Mouse (Mus musculus) Patski (cell line): ENCODE results near the gene Mtif2. TPM values are rescaled to one million over a fixed set of nuclear protein-coding genes. Genes with fewer than 3 reads are reported as not detected.

Experiments used
- ATAC-seq: fragments of 100-300 bp; one replicate; pipeline ENCODE4 v1.8.0; 2021
- CTCF ChIA-PET: fragments of 350-600 bp; sonication (Branson Sonifier 250); formaldehyde crosslinking; loops from one replicate; lab custom pipeline; 2022; ENCODE audit warnings: inconsistent platforms; lab: Charles Lee
- POLR2A ChIA-PET: fragments of 350-600 bp; sonication (Branson Sonifier 250); formaldehyde crosslinking; loops from one replicate; lab custom pipeline; 2022; ENCODE audit warnings: antibody characterized with exemption, inconsistent platforms; lab: Charles Lee
- DNase-seq: peaks from one replicate; pipeline ENCODE4 v3.0.0-alpha.2; 2011; ENCODE audit warnings: low read depth, low spot score
- H3K27me3 ChIP-seq: fragments of 371-371 bp; one replicate; pipeline ENCODE4 v1.5.1; 2021
- CTCF ChIP-seq: fragments of 100-300 bp; IDR thresholded peaks from one replicate; pipeline ENCODE4 v1.5.1; 2021
- in situ Hi-C: fragments of 300-500 bp; cut with MboI; formaldehyde crosslinking; loops from 3 replicates; pipeline ENCODE4 v1.11.1; 2018; ENCODE audit warnings: low pct_unique_long_range_greater_than_20kb, mixed read lengths
- polyA plus RNA-seq: library from polyadenylated mRNA; unstranded; gene quantifications from one replicate; pipeline ENCODE4 v1.2.3, GENCODE M21; 2021

The Mtif2 gene
- polyA plus RNA-seq, 1 experiment from 2014 or later: 31.2 TPM

DNA sequence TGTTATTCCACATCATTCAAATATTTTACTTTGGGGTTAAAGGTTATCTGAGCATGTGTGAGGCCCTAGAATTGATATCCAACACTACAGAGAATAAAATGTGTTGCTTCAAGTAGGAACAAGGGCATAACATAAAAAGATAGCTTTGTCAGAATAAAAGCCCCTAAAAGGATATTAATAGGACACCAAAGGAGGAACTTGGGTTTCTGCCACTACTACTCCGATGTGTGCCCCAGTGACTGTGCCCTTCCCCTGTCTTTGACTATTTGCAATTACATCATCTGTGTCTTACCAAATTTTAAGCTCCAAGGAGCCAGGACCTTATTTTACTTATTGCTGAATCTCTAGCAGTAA lies 23.2 kb downstream of the Mtif2 start:
- ChIA-PET CTCF (interaction anchor here (0.7 to 1.4 kb wide), 4 partner anchors 15 to 138 kb away, joined by 3 to 4 read pairs (median 4); no protein-coding TSS in a partner anchor), POLR2A (no interaction called here)
- in situ Hi-C loops: loop anchor here (5.0 kb wide), 1 partner anchor 143 kb away; the partner anchor contains the start of gene Rtn4
- no peaks in the 10 kb centered on the region for H3K27me3 ChIP-seq
- no peak for DNase-seq
- TF ChIP-seq CTCF: no peak
- no peak for ATAC-seq

DNA sequence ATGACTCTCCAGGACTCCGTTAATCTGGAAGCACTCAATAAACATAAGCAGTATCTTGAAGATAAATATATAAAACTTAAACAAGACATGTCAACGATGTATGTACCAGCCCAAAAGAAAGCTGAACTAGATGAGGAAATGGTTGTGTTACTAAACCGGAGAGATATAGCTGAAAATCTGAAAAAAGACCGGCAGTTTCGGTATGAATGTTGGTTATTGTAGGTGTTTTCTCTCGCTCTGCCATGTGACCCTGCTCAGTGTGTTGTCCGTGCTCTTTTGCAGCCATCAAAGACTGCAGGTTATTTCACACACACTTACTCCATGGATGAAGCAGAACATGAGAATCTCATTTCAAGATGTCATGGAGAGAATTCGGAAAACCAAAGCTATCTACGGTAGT lies 34.2 kb downstream of the Mtif2 start:
- no peak for TF ChIP-seq CTCF

DNA sequence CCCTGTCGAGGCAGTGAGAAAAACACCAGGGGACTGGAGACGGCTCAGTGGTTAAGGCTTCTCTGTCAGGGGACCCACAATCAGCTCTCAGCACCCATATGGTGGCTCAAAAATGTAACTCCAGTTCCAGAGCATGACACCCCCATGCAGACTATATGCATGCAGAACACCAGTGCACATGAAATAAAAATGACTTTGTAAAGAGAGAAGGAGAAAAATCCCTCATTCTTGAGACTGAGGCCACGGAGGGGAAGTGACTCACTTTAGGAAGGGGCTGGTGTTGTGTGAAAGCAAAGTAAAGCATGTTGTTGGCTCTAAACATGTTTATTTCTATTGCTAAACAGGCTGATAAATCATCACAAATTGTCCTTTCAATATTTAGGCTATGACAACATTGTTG lies 34.8 kb downstream of the Mtif2 start:
- in situ Hi-C loops: no loop called here

More for the DNA sequence above, 34.2 kb downstream of the Mtif2 start:
- ChIA-PET CTCF (interaction anchor here (0.9 to 1.9 kb wide), 4 partner anchors 9 to 35 kb away, joined by 3 to 7 read pairs (median 4); no protein-coding TSS in a partner anchor), POLR2A (no interaction called here)
- H3K27me3 ChIP-seq: peaks cover 6% of the 10 kb centered on the region
- in situ Hi-C loops: no loop called here
- ATAC-seq: no peak
- DNase-seq: no peak

DNA sequence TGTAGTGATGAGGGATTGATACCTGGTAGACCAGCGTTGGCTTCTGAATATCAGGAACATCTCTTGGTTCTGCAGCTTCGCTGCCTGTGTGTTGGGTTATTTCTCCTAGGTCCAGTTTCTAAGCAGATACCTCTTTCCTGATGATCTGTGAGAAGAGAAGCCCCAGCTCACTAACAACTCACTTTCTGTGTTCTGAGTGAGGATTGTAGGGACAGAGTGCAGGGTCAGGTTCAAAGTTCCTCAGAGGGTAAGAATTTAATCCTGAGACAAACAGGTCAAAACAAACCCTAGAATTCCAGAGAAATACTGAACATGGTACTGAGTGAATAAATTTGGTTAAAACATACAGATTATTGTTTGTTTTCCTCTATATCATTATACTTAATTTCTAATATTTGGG lies 37.2 kb downstream of the Mtif2 start:
- in situ Hi-C loops: no loop called here
- ChIA-PET CTCF (no interaction called here), POLR2A (interaction anchor here (0.6 kb wide), 1 partner anchor 19 kb away, joined by 3 read pairs; no protein-coding TSS in a partner anchor)
- ATAC-seq (no peak), DNase-seq (no peak)
- no peak for TF ChIP-seq CTCF
- peaks cover 6% of the 10 kb centered on the region for H3K27me3 ChIP-seq

More for the DNA sequence above, 34.8 kb downstream of the Mtif2 start:
- H3K27me3 ChIP-seq: peaks cover 6% of the 10 kb centered on the region
- DNase-seq (no peak), ATAC-seq (no peak)
- ChIA-PET POLR2A (no interaction called here), CTCF (interaction anchor here (0.9 to 1.9 kb wide), 3 partner anchors 10 to 34 kb away, joined by 3 to 7 read pairs (median 3); no protein-coding TSS in a partner anchor)
- TF ChIP-seq CTCF: no peak

DNA sequence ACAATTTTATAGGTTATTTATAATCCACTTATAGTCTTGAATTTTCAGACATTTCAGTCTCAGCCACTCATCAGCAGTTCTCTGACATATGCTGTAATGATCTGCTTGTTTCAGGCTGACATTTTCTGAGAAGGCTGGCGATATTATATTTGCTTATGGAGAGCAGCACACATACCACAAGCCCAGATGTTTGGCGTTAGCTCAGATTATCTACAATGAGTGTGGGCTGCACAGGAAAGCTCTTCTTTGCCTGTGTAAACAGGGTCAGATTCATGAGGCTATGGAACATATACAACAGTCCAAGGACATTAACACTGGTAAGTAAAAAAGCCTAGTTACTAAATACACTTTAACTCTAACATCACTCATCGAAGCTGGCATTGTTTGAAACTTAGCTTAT lies 45.3 kb downstream of the Mtif2 start:
- H3K27me3 ChIP-seq: no peaks in the 10 kb centered on the region
- ATAC-seq (no peak), DNase-seq (no peak)
- in situ Hi-C loops: loop anchor here (10.0 kb wide), 2 partner anchors 123 to 313 kb away; partner anchors contain the start of gene Rtn4
- POLR2A ChIA-PET: no interaction called here
- TF ChIP-seq CTCF: no peak
- CTCF ChIA-PET: no interaction called here

DNA sequence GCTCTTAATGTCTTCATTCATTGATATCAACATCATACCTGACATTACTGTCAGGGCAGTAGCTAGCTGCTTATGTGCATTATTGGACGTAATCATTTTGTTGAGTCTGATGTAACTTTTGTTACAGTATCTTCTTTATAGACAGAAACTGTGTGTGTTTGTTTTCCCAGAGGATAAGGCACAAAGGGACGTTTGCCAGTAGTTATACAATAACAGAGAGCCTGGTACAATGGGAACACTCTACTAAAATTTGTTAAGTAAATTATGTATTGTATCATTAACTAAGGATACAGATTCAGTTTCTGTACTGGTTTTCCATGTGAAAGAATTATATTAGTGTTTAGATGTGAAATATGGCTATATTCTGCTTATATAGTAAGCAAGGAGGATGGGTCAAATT lies 46.4 kb downstream of the Mtif2 start:
- DNase-seq (no peak), ATAC-seq (no peak)
- ChIA-PET POLR2A (no interaction called here), CTCF (no interaction called here)
- no peaks in the 10 kb centered on the region for H3K27me3 ChIP-seq
- in situ Hi-C loops: loop anchor here (10.0 kb wide), 2 partner anchors 122 to 312 kb away; partner anchors contain the start of gene Rtn4
- no peak for TF ChIP-seq CTCF

- CTCF ChIA-PET: no interaction called here
- DNase-seq: no peak
- in situ Hi-C loops: loop anchor here (10.0 kb wide), 2 partner anchors 115 to 305 kb away; partner anchors contain the start of gene Rtn4
- no peaks in the 10 kb centered on the region for H3K27me3 ChIP-seq
- no peak for ATAC-seq
- peak; percentile 80 for TF ChIP-seq CTCF
- POLR2A ChIA-PET: no interaction called here
Measured at GRCm38 (mm10) chr11:29579610-29580009, 53.4 kb downstream of the Mtif2 start.

Other genes with a start within 250 kb of the Mtif2 start
- 11.5 TPM for gene Ccdc88a, start 152.8 kb upstream of the Mtif2 start, polyA plus RNA-seq
- 10.9 TPM for gene Prorsd1, start 11.4 kb upstream of the Mtif2 start, polyA plus RNA-seq
- 0.40 TPM for gene Clhc1, start 21.5 kb downstream of the Mtif2 start, polyA plus RNA-seq
- gene Rps27a, start 21.7 kb downstream of the Mtif2 start, polyA plus RNA-seq: 545 TPM
- 580 TPM for gene Rtn4, start 166.5 kb downstream of the Mtif2 start, polyA plus RNA-seq